Mouse (Mus musculus): ENCODE data around the gene Rptor. TPM values are rescaled to one million over a fixed set of nuclear protein-coding genes. Genes with fewer than 3 reads are reported as not detected.

Rptor gene
- total RNA-seq, 2 experiments from 2014 or later: 25.7 to 26.9 TPM

- DNase-seq: no peak
- intact Hi-C loops (cut with DNase I; ENCODE audit: low total_unique reads): no loop called here
These were observed 218.8 kb downstream of the Rptor start for GRCm38 (mm10) chr11:119821514-119821913.

- DNase-seq: no peak
- intact Hi-C loops (cut with DNase I; ENCODE audit: low total_unique reads): no loop called here
These were observed 221.5 kb downstream of the Rptor start for GRCm38 (mm10) chr11:119824072-119824649.

GRCm38 (mm10) chr11:119825783-119826182, 223.1 kb downstream of the Rptor start:
- no peak for DNase-seq
- intact Hi-C loops (cut with DNase I; ENCODE audit: low total_unique reads): no loop called here

- DNase-seq: no peak
- intact Hi-C loops (cut with DNase I; ENCODE audit: low total_unique reads): no loop called here
These were observed 223.5 kb downstream of the Rptor start for GRCm38 (mm10) chr11:119826239-119826638.

- no peak for DNase-seq
- intact Hi-C loops (cut with DNase I; ENCODE audit: low total_unique reads): no loop called here
These were observed 226.4 kb downstream of the Rptor start for GRCm38 (mm10) chr11:119829116-119829515.

GRCm38 (mm10) chr11:119831682-119832081, 229.0 kb downstream of the Rptor start:
- intact Hi-C loops (cut with DNase I; ENCODE audit: low total_unique reads): no loop called here
- no peak for DNase-seq

GRCm38 (mm10) chr11:119833311-119833710, 230.6 kb downstream of the Rptor start:
- intact Hi-C loops (cut with DNase I; ENCODE audit: low total_unique reads): no loop called here
- DNase-seq: no peak

- intact Hi-C loops (cut with DNase I; ENCODE audit: low total_unique reads): no loop called here
- DNase-seq: no peak
These were observed 231.4 kb downstream of the Rptor start for GRCm38 (mm10) chr11:119833877-119834804.

GRCm38 (mm10) chr11:119836326-119836725, 233.6 kb downstream of the Rptor start:
- intact Hi-C loops (cut with DNase I; ENCODE audit: low total_unique reads): no loop called here
- no peak for DNase-seq

- DNase-seq: no peak
- intact Hi-C loops (cut with DNase I; ENCODE audit: low total_unique reads): no loop called here
These were observed 235.1 kb downstream of the Rptor start for GRCm38 (mm10) chr11:119837786-119838185.

- DNase-seq: peak; percentile 29
- intact Hi-C loops (cut with DNase I; ENCODE audit: low total_unique reads): no loop called here
These were observed 237.0 kb downstream of the Rptor start for GRCm38 (mm10) chr11:119839411-119840342.

GRCm38 (mm10) chr11:119846608-119847007, 243.9 kb downstream of the Rptor start:
- no peak for DNase-seq
- intact Hi-C loops (cut with DNase I; ENCODE audit: low total_unique reads): no loop called here

GRCm38 (mm10) chr11:119847076-119847475, 244.4 kb downstream of the Rptor start:
- intact Hi-C loops (cut with DNase I; ENCODE audit: low total_unique reads): no loop called here
- no peak for DNase-seq

- no peak for DNase-seq
- intact Hi-C loops (cut with DNase I; ENCODE audit: low total_unique reads): no loop called here
These were observed 244.9 kb downstream of the Rptor start for GRCm38 (mm10) chr11:119847569-119847968.

GRCm38 (mm10) chr11:119848189-119848588, 245.5 kb downstream of the Rptor start:
- DNase-seq: no peak
- intact Hi-C loops (cut with DNase I; ENCODE audit: low total_unique reads): no loop called here

GRCm38 (mm10) chr11:119855999-119856398, 253.3 kb downstream of the Rptor start:
- intact Hi-C loops (cut with DNase I; ENCODE audit: low total_unique reads): no loop called here
- DNase-seq: no peak

- no peak for DNase-seq
- intact Hi-C loops (cut with DNase I; ENCODE audit: low total_unique reads): no loop called here
These were observed 260.0 kb downstream of the Rptor start for GRCm38 (mm10) chr11:119862523-119863299.

- DNase-seq: no peak
- intact Hi-C loops (cut with DNase I; ENCODE audit: low total_unique reads): no loop called here
These were observed 260.7 kb downstream of the Rptor start for GRCm38 (mm10) chr11:119863421-119863821.

GRCm38 (mm10) chr11:119866837-119867236, 264.1 kb downstream of the Rptor start:
- no peak for DNase-seq
- intact Hi-C loops (cut with DNase I; ENCODE audit: low total_unique reads): no loop called here

Data from gastrocnemius, postnatal 14 days (tissue).